In genomic region chr2:107232885-107233284, GRCm38 (mm10) we compare ENCODE assay signal across 18 mouse cellular contexts. TPM values are rescaled to one million over a fixed set of nuclear protein-coding genes. Genes with fewer than 3 reads are reported as not detected.
"Had no signal": no experiment of that assay in that cellular context is flagged by ENCODE, and none has a peak within 500 bp of the region (broad histone marks: within the 10 kb centered on the region; RNA-seq: fewer than 3 reads in every experiment).

No protein-coding gene starts in this region.

- DNase-seq: kidney, adult 2 months; kidney, postnatal 14 days; left cerebral cortex, postnatal 4 days; lung, adult 18-20 months; lung, postnatal 4 days; right cerebral cortex, adult 18-20 months; right cerebral cortex, postnatal 25 days; thymus, postnatal 36 days had no signal

- H3K36me3 ChIP-seq: kidney, embryonic 15.5 days; limb, embryonic 13.5 days; midbrain, embryonic 13.5 days; neural tube, embryonic 15.5 days had no signal

- H3K27me3 ChIP-seq: kidney, embryonic 15.5 days; limb, embryonic 13.5 days; midbrain, embryonic 13.5 days; neural tube, embryonic 15.5 days had no signal

- H3K9me3 ChIP-seq: kidney, embryonic 15.5 days; limb, embryonic 13.5 days; midbrain, embryonic 13.5 days; neural tube, embryonic 15.5 days had no signal

- ATAC-seq: intestine, embryonic 16.5 days; midbrain, embryonic 13.5 days had no signal

- H3K9ac ChIP-seq: kidney, embryonic 15.5 days; limb, embryonic 13.5 days; liver, embryonic 14.5 days; midbrain, embryonic 13.5 days; neural tube, embryonic 15.5 days had no signal

- H3K4me2 ChIP-seq: kidney, embryonic 15.5 days; limb, embryonic 13.5 days; midbrain, embryonic 13.5 days; neural tube, embryonic 15.5 days had no signal

- H3K4me3 ChIP-seq: kidney, embryonic 15.5 days; limb, embryonic 13.5 days; midbrain, embryonic 13.5 days; neural tube, embryonic 15.5 days had no signal

- H3K4me1 ChIP-seq: kidney, embryonic 15.5 days; limb, embryonic 13.5 days; midbrain, embryonic 13.5 days; neural tube, embryonic 15.5 days had no signal

- H3K27ac ChIP-seq: kidney, embryonic 15.5 days; limb, embryonic 13.5 days; liver, embryonic 14.5 days; midbrain, embryonic 13.5 days; neural tube, embryonic 15.5 days had no signal

RNA-seq across cellular contexts. Expression of gene Kcna4, which starts 57.6 kb away (rescaled TPM):
- total RNA-seq: liver, adult 2 months; megakaryocyte-erythroid progenitor cell, adult 5-6 weeks had no signal
- polyA plus RNA-seq: kidney, adult 2 months; liver, adult 2 months; small intestine, adult 2 months; thymus, postnatal 0 days had no signal
